Mouse (Mus musculus) layer of hippocampus, adult 6 months (tissue): ENCODE data around the gene Rrn3. TPM values are rescaled to one million over a fixed set of nuclear protein-coding genes. Genes with fewer than 3 reads are reported as not detected.

Source experiments
- long read RNA-seq, 2 experiments: library from polyadenylated mRNA; unstranded; transcript quantifications; one replicate each; pipeline ENCODE4 v2.0.0; 2019 to 2020
- microRNA-seq: library from miRNA; unstranded; fragments of <30 nt; microRNA quantifications from one replicate; pipeline ENCODE4 v1.2.0, GENCODE M21; 2020
- polyA plus RNA-seq: library from polyadenylated mRNA; unstranded; fragments of <200 nt; fragmentation: Nextera tagmentation; gene quantifications from 2 replicates; pipeline ENCODE4 v1.2.3, GENCODE M21; 2021

Gene Rrn3
- 52.0 and 70.3 TPM in 2 replicates for polyA plus RNA-seq
- long read RNA-seq, experiment 1, transcript Rrn3-201 (18 exons, 3,582 nt), result major isoform, 37 of 114 reads
- long read RNA-seq, experiment 1, partial matches to known transcripts, result 77 of 114 reads
- long read RNA-seq, experiment 1, other reads (novel, unspliced or antisense), result 0 of 114 reads
- long read RNA-seq, experiment 2, transcript Rrn3-201 (18 exons, 3,582 nt), result major isoform, 312 of 370 reads
- long read RNA-seq, experiment 2, partial matches to known transcripts, result 20 of 370 reads
- long read RNA-seq, experiment 2, other reads (novel, unspliced or antisense), result 38 of 370 reads

GRCm38 (mm10) chr16:13780353-13781036, at the start of gene Rrn3:
Gene Rrn3 (plus strand): TSS chr16:13780708.

GRCm38 (mm10) chr16:13818560-13819393, 38.3 kb downstream of the Rrn3 start, which contains the start of gene Ntan1:
Gene Ntan1 (plus strand): TSS chr16:13818845.

Small RNA genes lying within 50 kb of the gene (microRNA-seq; reads per million reads assigned to microRNA genes)
- not detected for gene Gm27734

Other genes starting within 250 kb of the Rrn3 start
- 11.5 and 12.8 TPM in 2 replicates for gene Parn, start 112.5 kb upstream of the Rrn3 start, polyA plus RNA-seq
- 23.6 and 24.1 TPM in 2 replicates for gene Bfar, start 108.8 kb upstream of the Rrn3 start, polyA plus RNA-seq
- gene 3110001I22Rik, start 108.8 kb upstream of the Rrn3 start, polyA plus RNA-seq, result 1.4 and 1.7 TPM in 2 replicates
- gene Pla2g10, start 49.7 kb upstream of the Rrn3 start, polyA plus RNA-seq, result not detected in 2 replicates
- 179 and 187 TPM in 2 replicates for gene Ntan1, start 38.1 kb downstream of the Rrn3 start, polyA plus RNA-seq
- gene Pdxdc1, start 122.4 kb downstream of the Rrn3 start, polyA plus RNA-seq, result 39.8 and 40.4 TPM in 2 replicates
- gene Mpv17l, start 122.5 kb downstream of the Rrn3 start, polyA plus RNA-seq, result 61.9 and 69.1 TPM in 2 replicates
- gene 2900011O08Rik, start 205.9 kb downstream of the Rrn3 start, polyA plus RNA-seq, result 137 and 158 TPM in 2 replicates
- gene Ifitm7, start 206.2 kb downstream of the Rrn3 start, polyA plus RNA-seq, result 0.36 and 0.41 TPM in 2 replicates